Mouse (Mus musculus) heart, embryonic 11.5 days (tissue): ENCODE results near the gene Grpr. TPM values are rescaled to one million over a fixed set of nuclear protein-coding genes. Genes with fewer than 3 reads are reported as not detected.

ENCODE experiments used
- ATAC-seq: fragments of 200-750 bp; cut with Nextera tagmentation; replicated peaks from 2 replicates; pipeline ENCODE4 v1.8.0; 2017; ENCODE audit warnings: moderate library complexity; ENCODE audit not compliant: insufficient number of reproducible peaks, low FRiP score, low TSS enrichment
- H3K27ac ChIP-seq: fragments of 300-500 bp; sonication (generic); 2 replicates; pipeline ENCODE4 v1.5.1; 2014; ENCODE audit warnings: mild to moderate bottlenecking, low read depth, low read length
- H3K27me3 ChIP-seq: fragments of 300-500 bp; sonication (generic); 2 replicates; pipeline ENCODE4 v1.6.1; 2014; ENCODE audit warnings: mild to moderate bottlenecking, low read length, mixed read lengths; ENCODE audit not compliant: control insufficient read depth, insufficient read depth
- H3K36me3 ChIP-seq: fragments of 300-500 bp; sonication (generic); 2 replicates; pipeline ENCODE4 v1.6.1; 2014; ENCODE audit warnings: mild to moderate bottlenecking, low read length, moderate library complexity, mixed read lengths; ENCODE audit not compliant: control insufficient read depth, insufficient read depth
- H3K4me1 ChIP-seq: fragments of 300-500 bp; sonication (generic); 2 replicates; pipeline ENCODE4 v1.6.1; 2014; ENCODE audit warnings: low read length; ENCODE audit not compliant: control insufficient read depth, insufficient read depth
- H3K4me2 ChIP-seq: fragments of 300-500 bp; sonication (generic); 2 replicates; pipeline ENCODE4 v1.6.1; 2014; ENCODE audit warnings: mild to moderate bottlenecking, moderate library complexity
- H3K4me3 ChIP-seq: fragments of 300-500 bp; sonication (generic); 2 replicates; pipeline ENCODE4 v1.5.1; 2014; ENCODE audit warnings: low read depth, low read length
- H3K9ac ChIP-seq: fragments of 300-500 bp; sonication (generic); 2 replicates; pipeline ENCODE4 v1.6.1; 2014; ENCODE audit warnings: mild to moderate bottlenecking, low read depth, low read length, moderate library complexity
- H3K9me3 ChIP-seq: fragments of 300-500 bp; sonication (generic); replicated peaks from 2 replicates; pipeline ENCODE4 v1.6.1; 2016; ENCODE audit warnings: low read length; ENCODE audit not compliant: control insufficient read depth
- WGBS: fragments of 180-500 bp; shearing (Covaris S2); extraction: QIAGEN DNeasy Blood & Tissue Kit; methylation state at CpG from one replicate; pipeline ENCODE4 v1.1.7; 2014; ENCODE audit not compliant: insufficient replicate concordance; 5-methylcytosine and 5-hydroxymethylcytosine counted together
- polyA plus RNA-seq: library from polyadenylated mRNA; unstranded; fragments of >200 nt; fragmentation: Nextera tagmentation; extraction: Ambion mirVana; gene quantifications from 2 replicates; pipeline ENCODE4 v1.2.1, GENCODE M21; 2014

Grpr gene
- polyA plus RNA-seq, result 0.16 TPM in 1 of 2 replicates, not detected in the other

DNA sequence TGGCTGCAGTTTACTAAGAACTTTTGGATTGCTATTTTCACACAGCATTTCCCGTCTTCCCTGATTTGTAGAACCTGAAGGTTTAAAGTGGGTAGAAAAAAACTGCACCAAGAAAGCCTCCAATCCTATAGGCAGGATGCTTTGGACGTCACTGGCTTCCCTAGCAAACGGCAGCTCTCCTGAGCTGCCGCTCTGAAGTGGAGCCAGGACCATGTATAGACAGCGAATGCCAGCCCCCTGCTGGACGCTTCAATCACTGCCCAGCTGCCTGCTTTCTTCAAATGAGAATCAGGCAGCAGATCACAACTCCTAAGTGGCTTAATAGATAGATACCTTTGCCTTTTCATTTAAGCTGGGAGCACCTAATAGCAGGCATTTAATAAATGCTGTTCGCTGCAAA is at the start of gene Grpr:
Gene Grpr (minus strand): TSS at position 12 of the 400 bp plus-strand sequence.
- Histone ChIP-seq H3K27me3 (no peaks in the 10 kb centered on the region), H3K4me1 (no peaks in the 10 kb centered on the region), H3K36me3 (no peaks in the 10 kb centered on the region), H3K27ac (no peak within 1 kb of the TSS), H3K9me3 (no peaks in the 10 kb centered on the region), H3K4me3 (no peak within 1 kb of the TSS), H3K4me2 (no peak within 1 kb of the TSS), H3K9ac (no peak within 1 kb of the TSS)
- ATAC-seq, result peak; percentile 72; the same call in 1 of the 2 replicates
- 17% methylated on average over 7 of the region's 7 CpGs for WGBS

DNA sequence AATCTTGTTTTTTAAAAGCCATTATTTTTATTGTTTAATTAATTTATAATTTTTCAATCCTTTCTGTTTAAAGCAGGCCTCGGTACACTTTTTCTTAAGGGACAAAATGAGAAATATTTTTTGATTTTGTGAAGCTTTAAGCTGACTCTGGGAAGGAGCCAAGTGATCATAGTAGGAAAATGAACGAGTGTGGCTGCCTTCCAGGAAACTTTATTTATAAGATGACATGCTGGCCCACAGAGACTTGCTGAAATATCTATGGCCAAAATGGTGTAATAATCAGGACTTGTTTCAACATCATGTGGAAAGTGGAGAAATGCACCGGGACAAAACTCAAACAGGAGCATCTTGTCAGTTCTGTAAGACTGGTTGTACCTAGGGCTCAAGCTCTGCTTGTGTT is 11.0 kb upstream of the Grpr start:
- WGBS, result 75% methylated on average over 3 of the region's 3 CpGs

DNA sequence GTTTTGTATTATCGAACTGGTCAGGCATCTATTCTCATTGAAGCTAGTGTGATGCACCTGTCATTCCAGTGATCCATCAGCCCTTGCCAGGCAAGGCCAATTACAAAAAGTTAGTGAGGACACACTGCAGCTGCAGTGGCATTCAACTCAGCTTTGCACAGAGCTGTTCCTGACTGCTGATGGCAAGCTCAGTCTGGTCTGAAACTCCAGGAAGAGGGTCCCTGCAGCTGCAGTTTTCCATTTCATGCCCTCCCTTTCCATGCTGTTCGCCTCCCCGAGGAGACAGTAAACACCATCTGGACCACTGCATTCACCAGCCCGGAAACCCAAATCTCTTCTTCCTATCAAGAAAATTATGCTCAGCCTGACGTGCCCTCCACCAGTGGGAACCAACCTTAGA is 2.4 kb downstream of the Grpr start:
- Histone ChIP-seq H3K36me3 (no peaks in the 10 kb centered on the region), H3K27me3 (no peaks in the 10 kb centered on the region), H3K9me3 (no peaks in the 10 kb centered on the region), H3K4me3 (no peak overlapping the region), H3K4me1 (no peaks in the 10 kb centered on the region), H3K9ac (no peak overlapping the region), H3K4me2 (no peak overlapping the region), H3K27ac (no peak overlapping the region)
- 77% methylated on average over 5 of the region's 5 CpGs for WGBS
- no peak for ATAC-seq

More for the DNA sequence above, 11.0 kb upstream of the Grpr start:
- H3K27me3 ChIP-seq, result 0 out of 2 replicates have a peak, but pooled peaks cover 3% of the 10 kb centered on the region
- no peak overlapping the region for H3K9ac ChIP-seq
- H3K27ac ChIP-seq, result no peak overlapping the region
- no peak overlapping the region for H3K4me3 ChIP-seq
- H3K4me1 ChIP-seq, result no peaks in the 10 kb centered on the region
- H3K9me3 ChIP-seq, result no peaks in the 10 kb centered on the region
- H3K4me2 ChIP-seq, result no peak overlapping the region
- H3K36me3 ChIP-seq, result no peaks in the 10 kb centered on the region
- ATAC-seq, result no peak

DNA sequence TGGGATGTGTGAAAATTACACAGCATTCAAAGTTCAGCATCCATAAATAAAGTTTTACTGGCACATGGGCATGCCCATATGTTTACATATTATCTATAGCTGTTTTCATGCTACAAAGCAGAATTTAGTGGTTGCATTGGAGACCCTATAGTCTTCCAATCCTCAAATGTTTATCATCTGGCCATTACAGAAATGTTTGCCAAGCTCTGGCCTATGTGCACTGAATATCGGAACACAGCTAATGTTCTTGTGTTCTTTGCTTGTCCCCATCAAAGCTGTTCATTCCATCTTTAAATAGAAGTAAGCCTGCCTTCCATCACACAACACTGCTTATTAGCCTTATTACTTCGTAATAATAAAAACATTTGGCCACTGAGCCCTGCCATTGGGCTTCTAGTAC is 16.6 kb downstream of the Grpr start:
- no peaks in the 10 kb centered on the region for H3K27me3 ChIP-seq
- H3K4me3 ChIP-seq, result no peak overlapping the region
- H3K9me3 ChIP-seq, result no peaks in the 10 kb centered on the region
- 67% methylated on average over 2 of the region's 2 CpGs for WGBS
- no peak overlapping the region for H3K27ac ChIP-seq
- no peak overlapping the region for H3K4me2 ChIP-seq
- ATAC-seq, result no peak
- no peak overlapping the region for H3K9ac ChIP-seq
- no peaks in the 10 kb centered on the region for H3K4me1 ChIP-seq
- H3K36me3 ChIP-seq, result no peaks in the 10 kb centered on the region

DNA sequence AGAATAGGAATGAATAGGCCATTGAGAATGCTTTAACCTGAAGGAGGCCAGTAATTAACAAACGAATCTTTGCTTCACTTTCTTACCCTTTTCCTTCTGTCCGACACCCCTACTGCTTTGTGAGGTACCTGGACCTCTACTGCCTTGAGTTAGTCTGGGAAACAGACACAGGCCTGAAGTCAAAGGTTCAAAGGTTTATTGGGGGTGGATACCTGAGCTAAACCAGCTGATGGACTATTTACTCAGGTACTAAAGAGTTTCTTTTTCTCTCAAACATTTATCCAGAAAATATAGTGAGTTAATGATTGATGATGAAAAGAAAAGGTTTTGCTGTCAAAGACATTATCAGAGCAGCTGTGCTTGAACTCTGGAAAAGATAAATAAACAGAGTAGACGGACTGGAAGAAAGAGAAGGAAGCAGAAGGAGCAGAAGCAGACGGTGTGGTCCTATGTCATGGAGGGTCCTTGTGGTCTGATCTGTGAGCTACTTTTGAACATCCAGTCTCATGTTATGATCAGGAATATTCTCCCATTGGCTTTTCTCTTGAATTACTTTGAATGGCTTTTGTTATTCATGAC is 30.4 kb downstream of the Grpr start:
- Histone ChIP-seq H3K4me2 (no peak overlapping the region), H3K36me3 (no peaks in the 10 kb centered on the region), H3K9ac (no peak overlapping the region), H3K27me3 (no peaks in the 10 kb centered on the region), H3K27ac (no peak overlapping the region), H3K4me1 (no peaks in the 10 kb centered on the region), H3K4me3 (no peak overlapping the region), H3K9me3 (no peaks in the 10 kb centered on the region)
- 64% methylated on average over 4 of the region's 4 CpGs for WGBS
- ATAC-seq, result no peak

DNA sequence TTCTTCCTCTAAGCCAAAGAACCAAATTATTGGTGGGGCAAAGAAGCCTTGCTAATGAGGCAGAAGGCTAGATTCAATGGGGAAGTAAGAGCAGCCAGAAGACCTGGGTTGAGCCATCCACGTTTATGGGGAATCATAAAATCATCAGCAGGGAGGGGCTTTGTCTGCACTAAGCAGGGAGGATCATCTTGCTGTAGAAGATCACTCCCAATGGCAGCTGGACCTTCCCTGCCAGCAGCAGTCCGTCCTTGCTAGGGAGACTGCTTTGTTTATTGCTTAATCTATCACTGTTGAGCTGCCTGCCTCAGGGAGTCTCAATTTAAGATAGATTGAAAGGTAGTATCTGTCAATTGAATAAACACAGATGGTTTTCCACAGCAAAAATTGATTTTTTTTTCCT is 37.7 kb downstream of the Grpr start:
- H3K9ac ChIP-seq, result no peak overlapping the region
- no peak overlapping the region for H3K27ac ChIP-seq
- H3K36me3 ChIP-seq, result no peaks in the 10 kb centered on the region
- H3K27me3 ChIP-seq, result no peaks in the 10 kb centered on the region
- WGBS, result 53% methylated on average over 2 of the region's 2 CpGs
- H3K4me1 ChIP-seq, result no peaks in the 10 kb centered on the region
- H3K4me3 ChIP-seq, result no peak overlapping the region
- no peak overlapping the region for H3K4me2 ChIP-seq
- ATAC-seq, result no peak
- no peaks in the 10 kb centered on the region for H3K9me3 ChIP-seq

DNA sequence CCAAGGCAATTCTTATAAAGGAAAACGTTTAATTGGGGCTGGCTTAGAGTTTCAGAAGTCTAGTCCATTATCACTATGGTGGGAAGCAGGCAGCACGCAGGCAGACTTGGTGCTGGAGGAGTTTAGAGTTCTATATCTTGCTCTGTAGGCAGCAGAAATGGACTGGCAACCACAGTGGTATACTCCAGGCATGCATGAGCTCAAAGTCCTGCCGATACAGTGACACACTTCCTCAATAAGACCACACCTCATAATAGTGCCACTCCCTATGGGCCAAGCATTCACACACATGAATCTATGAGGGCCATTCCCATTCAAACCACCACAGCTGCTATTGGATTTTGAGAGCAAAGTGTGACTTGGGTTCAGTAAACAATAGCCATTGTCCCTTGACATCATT is 47.4 kb downstream of the Grpr start:
- Histone ChIP-seq H3K27ac (no peak overlapping the region), H3K4me3 (no peak overlapping the region), H3K4me2 (no peak overlapping the region), H3K27me3 (no peaks in the 10 kb centered on the region), H3K9ac (no peak overlapping the region), H3K4me1 (no peaks in the 10 kb centered on the region), H3K36me3 (no peaks in the 10 kb centered on the region), H3K9me3 (no peaks in the 10 kb centered on the region)
- 71% methylated on average over 3 of the region's 3 CpGs for WGBS
- ATAC-seq, result no peak

Other genes with a start within 250 kb of the Grpr start
- gene Rnf138rt1, start 211.7 kb upstream of the Grpr start, polyA plus RNA-seq, result 0.24 TPM in 1 of 2 replicates, not detected in the other